Mouse (Mus musculus): ENCODE data around the gene Ppm1n.

Gene Ppm1n

DNA sequence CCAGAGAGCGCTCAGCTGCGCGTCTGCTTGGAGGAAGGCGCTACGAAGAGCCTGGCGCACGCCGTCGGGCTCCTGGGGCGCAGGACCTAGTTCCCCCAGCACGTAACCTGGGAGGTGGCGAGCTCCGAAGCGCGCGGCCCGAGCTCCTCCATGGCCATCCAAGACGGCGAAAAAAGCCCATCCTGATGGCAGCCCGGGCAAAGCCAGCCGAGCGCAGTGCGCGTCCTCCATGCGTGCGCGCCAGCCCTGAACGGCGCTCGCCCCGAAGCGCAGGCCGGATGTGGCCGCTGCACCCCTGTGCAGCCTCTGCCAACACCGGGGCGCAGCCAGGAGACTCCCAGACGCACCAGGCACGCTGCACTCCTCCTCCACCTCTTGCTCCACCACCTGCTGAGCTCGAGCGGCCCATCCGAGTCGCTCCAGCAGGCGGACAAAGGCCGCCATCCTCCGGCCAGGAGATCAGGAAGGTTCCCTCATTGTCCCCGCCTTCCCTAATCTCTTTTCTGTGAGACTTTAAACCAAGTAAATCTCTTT is at the start of gene Ppm1n:
Gene Ppm1n (minus strand): TSS at position 484 of the 534 bp plus-strand sequence.
- DNase-seq, result no peak

DNA sequence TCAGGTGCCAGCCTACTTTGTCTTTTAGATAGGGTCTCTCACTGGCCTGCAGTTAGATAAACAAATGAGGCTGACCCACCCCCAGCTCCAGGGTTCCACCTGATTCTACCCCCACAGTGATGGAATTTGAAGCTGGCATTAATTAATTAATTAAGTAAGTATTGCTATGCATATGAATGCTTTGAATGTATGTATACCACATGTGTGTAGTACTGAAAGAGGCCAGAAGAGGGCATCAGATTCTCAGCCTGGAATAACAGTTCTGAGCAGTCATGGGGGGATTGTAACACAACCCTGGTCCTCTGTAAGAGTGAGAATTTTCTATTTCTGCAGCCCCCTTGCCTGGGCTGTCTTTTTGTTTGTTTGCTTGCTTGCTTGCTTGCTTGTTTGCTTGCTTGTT is 48.6 kb upstream of the Ppm1n start:
- DNase-seq, result no peak

DNA sequence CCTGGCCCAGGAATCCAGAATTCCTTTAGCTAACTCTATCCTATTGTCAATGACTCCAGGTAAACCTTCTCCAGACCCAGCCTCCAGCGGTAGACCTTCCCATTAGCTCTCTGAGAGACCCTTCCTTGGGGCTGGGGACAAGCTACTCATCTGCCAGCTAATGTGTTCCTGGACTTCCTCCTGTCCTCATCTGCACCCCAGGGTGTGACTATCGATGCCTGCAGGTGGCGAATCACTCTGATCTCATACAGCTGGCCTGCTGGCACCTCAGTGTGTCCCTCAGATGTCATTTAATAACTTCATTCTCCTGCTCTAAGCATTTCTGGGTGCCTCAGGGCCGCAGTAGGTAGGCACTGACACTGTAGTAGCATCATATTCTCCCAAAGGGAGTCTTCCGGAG is 47.9 kb upstream of the Ppm1n start:
- DNase-seq, result no peak

DNA sequence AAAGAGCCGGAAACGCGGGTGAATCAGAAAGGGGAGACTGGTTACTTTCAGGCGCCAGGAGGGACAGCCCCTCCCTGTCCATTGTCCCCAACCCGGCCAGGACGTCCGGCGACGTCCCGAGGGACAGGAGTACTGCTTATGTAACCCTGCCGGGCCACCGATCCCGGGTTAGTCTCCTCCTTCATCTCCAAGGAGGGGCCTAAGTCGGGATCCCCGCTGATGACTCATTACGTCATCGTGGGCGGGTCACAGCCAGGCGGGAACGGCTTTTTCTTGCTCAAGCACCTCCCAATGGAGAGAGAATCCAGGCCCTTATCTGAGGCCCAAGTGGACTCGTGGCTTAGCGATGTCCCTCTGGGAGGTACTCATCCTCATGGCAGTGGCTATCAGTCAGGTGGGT is 47.3 kb upstream of the Ppm1n start:
- DNase-seq, result peak; percentile 79 to 83

DNA sequence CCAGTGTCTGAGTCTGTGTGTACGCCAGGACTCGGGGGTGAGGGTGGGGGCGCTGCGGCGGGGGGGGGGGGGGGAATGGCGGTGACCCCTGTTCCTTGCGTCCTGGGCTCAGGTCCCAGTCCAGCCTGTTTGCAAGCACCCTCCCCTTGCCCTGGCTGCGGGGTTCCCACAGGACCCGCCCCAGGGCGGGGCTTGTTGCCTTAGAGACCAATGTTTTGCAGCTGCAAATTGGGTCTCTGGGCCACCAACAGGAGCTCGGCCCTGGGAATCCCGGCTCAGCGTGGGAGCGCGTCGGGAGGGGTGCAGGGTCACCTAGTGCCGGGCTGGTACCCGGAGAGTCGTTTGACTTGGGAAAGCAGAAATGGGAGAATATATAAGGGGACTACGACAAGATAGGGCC is 46.5 kb upstream of the Ppm1n start:
- peak; percentile 55 to 70 for DNase-seq

DNA sequence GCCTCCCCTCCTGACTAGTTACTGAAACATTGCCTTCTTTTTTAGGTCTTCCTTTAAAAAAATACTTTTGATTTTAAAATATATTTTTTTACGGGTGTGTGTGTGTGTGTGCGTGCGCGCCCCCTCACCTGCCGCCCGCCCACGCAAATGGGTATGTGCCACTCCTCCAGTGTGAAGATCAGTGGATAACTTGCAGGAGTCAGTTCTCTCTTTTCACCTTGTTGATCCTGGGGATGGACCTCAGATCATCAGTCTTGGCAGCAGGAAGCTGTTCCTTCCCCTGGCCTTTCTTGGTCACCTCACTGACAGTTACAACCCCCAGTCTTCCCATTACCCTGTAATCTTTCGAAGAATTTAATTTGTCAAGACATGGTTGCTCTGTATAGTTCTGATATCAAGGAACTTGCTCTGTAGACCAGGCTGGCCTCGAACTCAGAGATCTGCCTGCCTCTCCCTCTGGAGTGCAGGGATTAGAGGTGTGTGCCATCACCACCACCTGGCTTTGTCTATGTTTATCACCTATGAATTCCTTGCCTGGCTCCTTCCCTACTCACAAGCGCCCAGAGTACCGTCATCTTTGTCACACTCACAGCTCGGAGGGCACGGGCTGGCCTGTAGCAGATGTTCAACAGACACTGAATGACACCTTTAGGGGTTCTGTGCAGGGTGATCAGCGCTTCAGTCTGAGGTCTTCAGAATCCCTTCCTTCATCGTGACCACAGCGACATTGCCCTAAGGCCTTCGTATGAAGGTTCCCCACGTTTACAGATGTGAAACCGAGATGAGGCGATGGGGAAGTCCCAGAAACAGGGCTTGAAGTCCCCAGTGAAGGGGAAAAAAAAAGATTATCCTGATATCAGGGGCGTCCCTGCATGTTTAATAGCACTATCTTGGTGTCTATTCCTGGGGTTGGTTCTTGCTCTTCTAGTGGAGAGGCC is 45.7 kb upstream of the Ppm1n start:
- no peak for DNase-seq

DNA sequence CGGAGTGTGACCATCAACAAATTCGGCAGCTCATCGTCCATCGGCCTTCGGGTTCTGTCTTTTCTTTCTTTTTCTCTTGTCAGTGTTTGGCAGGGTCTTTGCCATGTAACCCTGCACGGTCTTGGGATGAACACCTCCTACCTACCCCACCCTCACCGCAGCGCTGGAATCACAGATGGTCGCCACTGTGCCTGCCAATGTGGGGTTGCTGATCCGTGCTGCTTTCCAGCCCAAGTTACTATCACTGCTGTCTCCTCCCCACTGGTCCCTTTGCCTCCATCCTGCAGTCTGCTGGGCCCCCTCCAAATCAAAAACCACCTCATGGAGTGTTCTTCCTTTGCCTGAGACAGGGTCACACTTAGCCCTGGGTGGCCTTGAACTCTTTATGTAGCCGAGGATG is 44.4 kb upstream of the Ppm1n start:
- DNase-seq, result no peak

DNA sequence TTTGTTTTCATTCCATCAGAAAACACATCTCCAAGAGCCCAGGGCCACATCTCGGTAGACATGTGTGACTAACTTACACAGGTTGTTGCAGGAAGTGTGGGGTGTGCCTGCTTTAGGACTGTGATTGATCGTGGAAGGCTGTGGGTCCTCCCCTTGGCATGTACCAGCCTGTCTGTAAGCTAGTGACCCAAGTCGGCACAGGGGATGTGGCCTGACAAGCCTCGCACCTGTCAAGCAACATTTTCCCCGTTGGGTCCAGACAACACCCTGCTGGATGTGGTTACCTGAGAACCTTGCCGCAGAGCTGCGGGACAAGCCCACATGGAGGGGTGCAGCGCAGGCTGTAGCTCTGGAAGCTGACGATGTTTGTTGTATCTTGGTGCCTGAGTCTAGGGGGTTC is 42.6 kb upstream of the Ppm1n start:
- no peak for DNase-seq

DNA sequence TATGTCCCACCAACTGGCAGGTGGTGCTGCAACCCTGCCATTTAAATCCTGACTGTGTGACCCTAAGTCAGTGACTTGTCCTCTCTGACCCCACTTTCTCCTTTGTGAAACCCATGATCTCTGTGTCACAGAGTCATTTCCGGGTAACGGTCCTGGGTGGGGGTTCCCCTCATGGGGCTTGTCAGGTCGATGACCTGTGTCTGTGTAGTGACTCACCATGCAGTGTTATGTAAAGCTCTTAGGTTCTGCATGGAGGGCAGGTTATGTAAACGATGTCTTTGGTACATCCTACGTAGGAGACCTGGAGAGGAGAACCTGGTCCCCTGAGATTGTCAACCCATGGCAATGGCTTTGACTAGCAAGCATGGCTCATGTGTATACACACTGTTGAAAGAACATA is 41.6 kb upstream of the Ppm1n start:
- no peak for DNase-seq

DNA sequence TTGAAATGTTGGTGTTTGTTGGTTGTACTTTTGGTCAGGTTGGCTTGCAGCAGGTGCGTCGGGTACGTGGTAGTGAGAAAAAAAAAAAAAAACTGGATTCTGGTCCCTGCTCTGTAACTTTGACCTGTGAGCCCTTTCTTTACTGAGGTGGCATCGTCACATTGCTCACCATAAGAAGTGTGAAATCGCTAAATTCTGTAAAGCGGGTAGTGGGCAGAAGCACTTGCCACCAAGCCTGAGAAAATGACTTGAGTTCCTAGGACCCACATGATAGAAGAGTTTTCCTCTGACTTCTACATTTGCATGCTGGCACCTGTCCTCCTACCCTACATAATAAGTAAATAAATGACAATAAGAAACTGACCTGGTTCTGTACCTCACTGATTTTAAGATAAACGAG is 40.8 kb upstream of the Ppm1n start:
- no peak for DNase-seq

DNA sequence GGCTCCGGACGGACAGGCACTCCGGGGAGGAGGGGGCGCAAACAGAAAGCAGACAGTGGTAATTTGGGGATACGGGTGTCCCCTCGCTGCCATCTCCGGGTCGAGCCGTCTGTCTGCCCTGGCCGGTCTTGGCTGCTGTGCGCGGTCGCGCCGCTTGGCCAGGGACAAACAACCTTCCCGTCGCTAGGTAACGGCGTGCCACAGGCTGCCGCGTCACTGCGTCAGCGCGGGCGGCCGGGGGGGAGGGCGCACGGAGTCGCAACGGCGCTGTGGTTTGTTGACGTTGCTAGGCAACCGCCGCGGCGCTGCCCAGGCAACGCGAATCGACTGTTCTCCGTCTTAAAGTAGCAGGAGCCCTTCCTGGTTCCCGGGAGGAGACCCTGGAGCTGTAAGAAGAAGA is 40.0 kb upstream of the Ppm1n start:
- DNase-seq, result peak; percentile 91 to 95

DNA sequence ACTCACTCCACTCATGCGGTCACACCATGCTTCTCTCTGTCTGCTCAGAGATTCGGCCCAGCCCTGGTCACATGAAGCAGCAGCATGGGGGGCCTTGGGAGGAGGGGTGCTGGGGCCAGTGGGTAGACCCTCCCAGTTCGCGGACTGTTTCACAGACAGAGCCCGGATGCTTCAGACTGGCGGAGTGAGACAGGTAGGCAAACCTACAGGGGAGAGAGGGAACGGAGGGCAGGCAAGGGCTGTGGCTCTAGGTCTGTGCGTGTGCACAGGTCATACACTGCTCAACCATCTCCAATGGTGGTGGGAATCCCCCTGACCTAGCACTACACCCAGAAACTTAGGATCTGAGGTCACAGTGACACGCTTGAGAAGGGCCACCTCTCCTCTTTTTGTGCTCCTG is 39.6 kb upstream of the Ppm1n start:
- DNase-seq, result no peak

DNA sequence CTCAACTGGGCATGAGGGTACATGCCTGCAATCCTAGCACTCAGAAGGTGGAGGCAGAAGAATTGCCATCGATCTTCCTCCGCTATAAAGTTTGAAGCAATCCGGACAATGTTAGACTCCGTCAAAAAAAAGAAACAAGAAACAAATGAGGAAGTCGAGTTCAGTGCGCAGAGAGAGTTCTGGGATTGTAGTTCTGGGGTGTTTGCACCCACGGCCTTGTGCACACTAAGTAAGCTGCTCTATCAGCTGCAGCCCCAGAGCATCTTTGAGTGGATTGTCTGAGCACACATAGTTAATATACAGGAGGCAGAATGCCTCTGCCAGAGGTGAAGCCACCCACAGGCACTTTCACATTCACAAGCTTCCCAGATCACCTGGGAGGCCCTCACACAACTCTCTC is 38.8 kb upstream of the Ppm1n start:
- no peak for DNase-seq

DNA sequence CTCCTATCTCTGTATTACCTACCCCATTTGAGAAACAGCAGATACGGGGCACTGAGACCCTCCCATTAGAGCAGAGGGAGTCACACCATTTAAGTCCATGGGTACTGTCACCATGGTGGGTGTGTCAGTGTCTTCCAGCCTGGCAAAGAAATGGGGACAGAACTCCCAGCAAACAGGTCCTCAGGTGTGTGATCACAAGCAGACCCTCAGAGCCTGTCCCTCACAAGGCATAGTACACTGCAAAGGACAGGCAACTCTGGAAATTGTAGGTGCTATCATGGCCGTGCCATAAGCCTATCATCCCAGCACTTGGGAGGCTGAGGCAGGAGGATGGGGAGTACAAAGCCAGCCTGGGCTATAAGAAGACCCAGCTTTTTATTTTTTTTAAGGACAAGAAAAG is 38.3 kb upstream of the Ppm1n start:
- no peak for DNase-seq

DNA sequence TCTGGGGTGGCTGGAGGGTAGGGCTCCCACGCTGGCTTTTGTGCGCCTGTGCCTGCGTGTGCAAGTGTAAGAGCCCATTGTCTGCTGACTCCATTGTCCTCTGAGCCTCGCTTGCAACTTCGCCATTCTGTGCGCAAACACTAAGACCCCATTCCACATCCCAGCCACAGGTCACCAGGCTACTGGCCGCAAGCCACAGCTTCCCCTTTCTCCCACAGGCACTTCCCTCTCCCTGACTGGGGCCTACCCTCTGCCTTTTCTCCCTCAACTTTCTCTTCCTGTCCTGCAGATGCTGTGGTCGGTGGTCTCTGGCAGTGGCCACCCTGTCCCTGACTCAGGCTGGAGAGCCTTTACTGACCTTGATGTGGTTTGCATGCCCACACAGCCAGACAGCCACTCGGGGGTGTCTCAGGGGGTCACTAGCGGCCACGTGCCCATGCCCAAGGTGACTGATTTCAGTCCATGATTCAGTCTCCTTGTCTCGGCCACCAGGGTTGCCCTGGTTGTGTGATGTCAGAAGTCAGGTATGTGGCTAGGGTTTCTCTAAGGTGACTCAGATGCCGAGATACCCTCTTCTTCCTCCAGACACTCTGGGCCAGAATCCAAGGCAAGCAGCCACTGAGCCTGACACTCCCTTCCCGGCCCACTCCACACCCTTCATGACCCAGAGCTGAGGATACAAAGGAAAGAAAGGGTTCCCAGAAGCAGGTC is 36.7 kb upstream of the Ppm1n start:
- DNase-seq, result no peak

DNA sequence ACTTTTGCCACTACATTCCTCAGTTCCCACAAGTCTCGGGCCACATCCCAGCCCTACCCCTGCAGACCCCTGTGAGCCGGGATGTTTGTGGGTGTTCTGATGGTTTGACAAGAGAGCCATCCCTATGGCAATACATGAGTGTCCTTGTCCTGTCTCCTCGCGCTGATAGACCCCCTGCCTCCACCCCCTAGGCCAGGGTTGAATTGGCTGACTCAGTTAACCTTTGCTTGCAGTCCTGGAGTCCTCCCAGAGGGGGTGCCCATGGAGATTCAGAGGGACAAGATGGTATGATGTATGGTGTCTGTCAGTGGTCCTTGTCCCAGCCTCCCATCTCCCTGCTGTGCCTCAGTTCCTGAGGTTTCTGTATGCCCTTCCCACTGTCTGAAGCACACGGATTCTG is 34.2 kb upstream of the Ppm1n start:
- DNase-seq, result no peak

DNA sequence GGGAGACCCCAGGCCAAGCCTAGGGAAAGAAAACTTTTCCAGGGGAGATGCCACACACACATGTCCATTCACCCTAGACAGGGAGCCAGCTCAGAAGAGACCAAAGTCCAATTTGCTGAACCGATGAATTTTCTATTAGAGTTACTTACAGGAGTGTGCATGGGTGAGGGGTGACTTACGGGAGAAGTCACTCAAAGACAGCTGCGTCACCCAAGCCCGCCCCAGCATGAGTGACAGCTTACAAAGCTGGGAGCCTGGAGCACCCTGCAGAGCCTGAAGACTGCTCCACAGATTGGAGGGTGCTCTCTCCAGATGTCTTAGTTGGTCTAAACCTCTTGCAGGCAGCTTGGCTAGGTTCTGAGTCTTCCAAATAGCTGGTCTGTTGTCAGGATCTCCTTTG is 32.1 kb upstream of the Ppm1n start:
- no peak for DNase-seq

DNA sequence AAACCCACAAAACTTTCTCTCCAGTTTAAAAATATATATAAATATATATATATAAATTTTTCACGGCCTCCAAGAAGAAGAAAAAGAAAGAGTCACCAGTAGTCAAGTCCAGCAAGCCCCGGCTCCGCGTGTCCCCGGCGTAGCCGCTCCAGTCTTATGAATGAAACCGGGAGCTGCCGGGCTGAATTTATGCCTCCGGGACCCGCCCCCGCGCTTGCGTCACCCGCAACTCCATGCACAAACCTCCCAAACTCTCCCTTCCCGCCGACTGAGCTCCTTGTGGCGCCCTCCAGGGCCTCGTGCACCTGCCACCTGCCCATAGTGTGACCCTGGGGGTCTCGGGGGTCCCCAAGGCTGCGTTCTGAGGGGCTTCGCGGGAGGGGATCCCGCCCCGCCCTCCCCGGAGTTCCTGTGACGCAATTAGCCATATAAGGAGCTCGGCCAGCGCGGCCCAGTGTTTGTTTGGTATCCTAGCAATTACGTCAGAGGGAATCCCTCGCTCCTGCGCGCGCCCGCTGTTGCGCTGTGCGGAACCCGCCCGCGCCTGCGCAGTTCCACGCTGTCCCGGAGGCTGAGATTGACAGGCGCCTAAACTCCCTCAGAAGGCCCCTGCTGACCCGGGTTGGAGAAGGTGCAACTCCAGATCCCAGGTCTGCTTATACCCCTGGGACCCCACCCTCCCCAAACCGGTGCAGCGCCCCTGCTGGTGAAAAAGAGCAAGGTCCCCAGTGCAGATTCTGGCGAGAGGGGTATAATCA is 30.2 kb upstream of the Ppm1n start, which contains the start of gene Fosb:
Gene Fosb (minus strand): TSS at position 168 of the 758 bp plus-strand sequence.
- peak; percentile 96 for DNase-seq

DNA sequence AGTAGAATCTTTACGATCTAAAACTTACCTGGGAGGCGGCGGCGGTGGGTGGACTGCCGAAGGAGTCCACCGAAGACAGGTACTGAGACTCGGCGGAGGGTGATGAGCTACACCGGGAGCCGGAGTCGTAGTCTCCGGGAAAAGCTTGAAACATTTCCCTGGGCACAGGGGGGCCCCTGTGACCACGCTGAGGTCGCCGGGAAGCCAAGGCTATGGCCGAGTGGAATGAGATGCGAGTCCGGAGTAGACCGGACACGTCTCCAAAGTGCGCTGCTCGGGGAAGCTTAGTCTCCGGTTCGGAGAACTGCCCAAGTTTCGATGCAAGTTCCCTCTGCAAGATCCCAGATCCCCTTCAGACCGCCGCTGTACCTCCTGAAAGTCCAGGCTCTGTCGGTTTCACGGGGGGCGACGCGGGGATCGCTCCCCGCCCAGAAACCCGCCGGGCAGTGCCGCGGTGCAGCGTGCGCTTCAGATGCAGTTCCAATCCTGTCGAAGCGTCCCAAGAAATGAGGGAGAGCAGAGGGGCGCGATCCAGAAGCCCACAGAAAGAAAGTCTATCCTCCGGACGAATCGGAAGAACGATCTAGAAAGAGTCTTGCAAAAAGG is 29.5 kb upstream of the Ppm1n start:
- DNase-seq, result no peak

DNA sequence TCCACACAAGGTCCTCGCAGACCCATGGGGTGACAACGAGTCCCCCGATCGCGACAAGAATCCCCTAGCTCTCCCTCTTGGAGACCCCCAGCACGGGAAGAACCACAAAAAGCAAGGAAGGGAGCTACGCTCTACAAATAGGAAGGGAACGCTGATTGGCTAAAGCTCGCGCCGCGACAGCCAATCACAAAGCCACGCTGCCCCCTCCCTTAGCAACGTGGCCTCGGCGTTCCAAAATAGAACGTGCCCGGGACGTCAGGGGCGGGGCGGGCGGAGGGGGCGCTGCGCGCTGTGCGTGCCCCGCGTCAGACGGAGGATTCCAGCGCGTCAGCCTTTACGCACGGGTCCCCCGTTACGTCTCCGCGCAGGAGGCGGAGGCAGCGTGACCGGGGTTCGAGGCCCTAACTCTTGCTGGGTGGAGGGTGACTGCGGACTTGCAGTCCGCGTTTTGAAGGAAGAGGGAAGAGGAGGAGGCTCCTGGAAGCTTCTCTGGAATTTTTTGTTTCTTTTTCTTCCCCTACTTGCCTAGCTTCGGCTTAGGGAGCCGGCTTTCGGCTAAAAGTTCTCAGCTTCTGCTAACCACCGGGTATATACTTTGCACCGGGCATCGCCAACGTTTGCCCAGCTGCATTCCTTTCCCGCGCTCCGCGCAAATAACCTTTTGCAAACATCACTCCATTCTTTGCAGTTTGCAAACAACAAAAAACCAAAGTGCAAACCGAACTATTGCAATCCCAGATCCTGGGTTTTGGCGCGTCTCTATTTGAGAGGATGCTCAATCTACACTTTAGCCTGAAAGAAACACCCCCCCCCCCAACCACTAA is 28.8 kb upstream of the Ppm1n start:
- peak; percentile 94 to 98 for DNase-seq

DNA sequence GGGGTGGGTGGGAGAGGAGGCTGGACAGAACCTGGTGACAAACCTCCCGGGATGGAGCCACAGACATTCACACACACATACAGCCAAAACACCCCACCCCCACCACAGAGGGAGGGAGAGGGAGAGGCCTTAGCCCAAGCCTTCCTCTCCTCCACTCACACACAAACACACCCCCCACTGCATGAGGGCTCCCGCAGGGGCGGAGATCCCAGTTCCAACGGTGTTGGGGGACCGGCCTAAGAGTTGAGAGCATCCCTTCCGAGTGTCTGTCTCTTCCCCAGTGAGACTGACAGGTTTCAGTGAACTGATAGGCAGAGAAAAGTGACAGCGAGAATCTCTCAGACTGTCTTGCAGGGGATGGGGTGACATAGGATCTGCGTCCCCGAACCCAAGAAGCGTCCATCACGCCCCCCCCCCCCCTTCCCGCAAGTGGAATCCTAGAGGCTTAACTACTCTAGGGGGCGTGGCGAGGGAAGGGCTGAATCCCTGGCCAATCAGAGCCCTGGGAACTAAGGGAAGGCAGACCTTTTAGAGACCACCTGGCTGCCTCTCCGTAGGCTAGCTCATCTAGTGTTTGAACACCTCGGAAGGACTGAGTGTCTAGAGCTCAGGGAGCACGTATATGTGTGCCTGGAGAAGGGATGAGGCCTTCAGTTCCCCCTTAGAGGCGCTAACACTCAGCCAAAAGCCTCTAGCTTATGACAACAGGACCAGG is 28.0 kb upstream of the Ppm1n start:
- DNase-seq, result peak; percentile 74 to 76
